Mouse (Mus musculus): ENCODE data around the gene Zfp553. TPM values are rescaled to one million over a fixed set of nuclear protein-coding genes. Genes with fewer than 3 reads are reported as not detected.

The Zfp553 gene
- total and polyA plus RNA-seq, 3 experiments = 9.8 to 17.4 (median 15.0) TPM

DNA sequence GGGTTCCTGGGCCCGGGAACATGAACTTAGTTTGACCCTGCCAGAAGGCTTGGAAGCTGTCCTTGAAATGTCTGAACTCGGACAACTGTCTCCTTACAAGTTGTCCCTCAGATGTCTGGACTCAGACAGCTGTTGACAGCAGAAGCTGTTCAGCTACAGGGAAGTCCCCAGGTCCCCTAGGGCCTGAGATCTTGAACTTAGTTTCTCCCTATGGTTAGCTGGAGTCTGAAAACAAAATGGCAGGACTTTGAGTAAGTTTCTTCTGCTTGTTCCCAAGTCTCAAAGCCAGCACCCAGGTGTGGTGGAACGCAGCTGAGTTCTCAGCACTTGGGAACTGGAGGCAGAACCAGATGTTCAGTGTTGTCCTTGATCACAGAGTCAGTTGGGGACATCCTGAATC is 47.2 kb downstream of the Zfp553 start:
- Histone ChIP-seq H3K9ac (ENCODE audit: insufficient read depth, low read depth) (peak overlapping the region; percentile 79; the same call in 1 of the 2 replicates), H3K79me2 (replicated peaks; ENCODE audit: control insufficient read depth, extremely low read depth, insufficient read depth, poor library complexity, severe bottlenecking) (no peaks in the 10 kb centered on the region)
- peak; percentile 65 for DNase-seq (ENCODE audit: extremely low read depth)

DNA sequence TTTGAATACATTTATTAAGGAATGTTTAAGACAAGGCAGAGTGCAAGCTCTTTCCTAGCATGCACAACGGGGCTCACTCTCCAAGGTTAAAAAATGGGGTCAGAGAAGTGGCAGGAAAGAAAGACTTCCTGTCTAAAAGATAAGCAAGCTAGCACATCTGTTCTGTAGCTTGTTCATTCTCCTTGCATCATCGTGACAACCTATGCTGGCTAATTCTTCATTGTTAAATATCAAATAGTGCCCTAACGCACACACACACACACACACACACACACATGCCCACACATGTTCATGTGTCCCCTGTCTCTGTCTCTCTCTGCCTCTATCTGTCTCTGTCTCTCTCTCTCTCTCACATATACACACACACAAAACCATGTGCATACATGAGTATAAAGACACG is 48.3 kb downstream of the Zfp553 start:
- no peaks in the 10 kb centered on the region for H3K79me2 ChIP-seq (replicated peaks; ENCODE audit: control insufficient read depth, extremely low read depth, insufficient read depth, poor library complexity, severe bottlenecking)
- H3K27ac ChIP-seq (ENCODE audit: insufficient read depth, low read depth) = no peak overlapping the region
- TF ChIP-seq KAT2A (IDR thresholded peaks at IDR 0.05; ENCODE audit: insufficient replicate concordance, low read length) = no peak
- TF ChIP-seq GABPA (IDR thresholded peaks at IDR 0.05; ENCODE audit: insufficient replicate concordance, low read depth, low read length) = no peak
- no peak for TF ChIP-seq RAD21 (IDR thresholded peaks at IDR 0.05; ENCODE audit: low read depth, low read length)
- no peak for TF ChIP-seq SIN3A (IDR thresholded peaks at IDR 0.05; ENCODE audit: low read length)
- TF ChIP-seq MYC (IDR thresholded peaks at IDR 0.05; ENCODE audit: low read depth, low read length) = no peak
- TF ChIP-seq ZKSCAN1 (IDR thresholded peaks at IDR 0.05; ENCODE audit: borderline replicate concordance, low read depth, low read length) = no peak
- no peak for TF ChIP-seq BHLHE40 (IDR thresholded peaks at IDR 0.05; ENCODE audit: low read depth, low read length)
- no peak for TF ChIP-seq PAX5 (IDR thresholded peaks at IDR 0.05; ENCODE audit: low read length)
- TF ChIP-seq JUND (conservative IDR thresholded peaks at IDR 0.05; ENCODE audit: low read depth, low read length) = no peak
- TF ChIP-seq CHD2 (IDR thresholded peaks at IDR 0.05; ENCODE audit: low read length) = no peak
- no peak for TF ChIP-seq MEF2A (IDR thresholded peaks at IDR 0.05; ENCODE audit: borderline replicate concordance, low read depth, low read length)
- no peak for TF ChIP-seq NRF1 (IDR thresholded peaks at IDR 0.05; ENCODE audit: low read depth, low read length)
- no peak for TF ChIP-seq IRF4 (IDR thresholded peaks at IDR 0.05; ENCODE audit: low read depth, low read length)
- TF ChIP-seq POLR2A (IDR thresholded peaks at IDR 0.05; ENCODE audit: low read depth, low read length) = no peak
- no peak for TF ChIP-seq NELFE (IDR thresholded peaks at IDR 0.05; ENCODE audit: low read depth, low read length)
- TF ChIP-seq HCFC1 (IDR thresholded peaks at IDR 0.05; ENCODE audit: low read depth, low read length) = no peak
- no peaks in the 10 kb centered on the region for H3K27me3 ChIP-seq (replicated peaks)
- dilution Hi-C loops (cut with MboI; ENCODE audit: extremely low pct_ligation_motif_present, extremely low pct_unique_long_range_greater_than_20kb, low sequenced_read_pairs) = no loop called here
- no peak overlapping the region for H3K4me2 ChIP-seq (ENCODE audit: insufficient read depth, low read depth, poor library complexity, severe bottlenecking)
- H3K4me1 ChIP-seq (ENCODE audit: control insufficient read depth in 1 of 2, insufficient read depth in 2 of 2) = peaks cover 37 to 77% of the 10 kb centered on the region in 2 experiments
- H3K9me3 ChIP-seq (replicated peaks; ENCODE audit: low read length) = no peaks in the 10 kb centered on the region
- H3K36me3 ChIP-seq (replicated peaks in 1 of 2; ENCODE audit: control insufficient read depth in 1 of 2, insufficient read depth in 1 of 2, low read length in 1 of 2) = peaks cover 0 to under 1% of the 10 kb centered on the region in 2 experiments
- in situ Hi-C loops (cut with MboI; ENCODE audit: low pct_ligation_motif_present, low pct_unique_long_range_greater_than_20kb, low sequenced_read_pairs) = no loop called here
- H3K9ac ChIP-seq (ENCODE audit: insufficient read depth, low read depth) = no peak overlapping the region
- H3K4me3 ChIP-seq (replicated peaks in 1 of 3; ENCODE audit: low read depth in 2 of 3, low read length in 2 of 3, poor library complexity in 1 of 3) = no peak overlapping the region
- DNase-seq (ENCODE audit: extremely low read depth) = no peak

More for the DNA sequence above, 47.2 kb downstream of the Zfp553 start:
- H3K4me3 ChIP-seq (replicated peaks in 1 of 3; ENCODE audit: low read depth in 2 of 3, low read length in 2 of 3, poor library complexity in 1 of 3) = peak overlapping the region in 1 of 3 experiments; percentile 19
- H3K27ac ChIP-seq (ENCODE audit: insufficient read depth, low read depth) = peak overlapping the region; percentile 93
- no peaks in the 10 kb centered on the region for H3K27me3 ChIP-seq (replicated peaks)
- TF ChIP-seq SIN3A (IDR thresholded peaks at IDR 0.05; ENCODE audit: low read length) (peak; percentile 75), TCF12 (IDR thresholded peaks at IDR 0.05; ENCODE audit: low read depth, low read length) (peak; percentile 29; the same call in 1 of the 2 replicates), RCOR1 (conservative IDR thresholded peaks at IDR 0.05; ENCODE audit: low read depth, low read length) (no peak), JUN (IDR thresholded peaks at IDR 0.05; ENCODE audit: insufficient read depth, low read depth, low read length) (no peak), BHLHE40 (IDR thresholded peaks at IDR 0.05; ENCODE audit: low read depth, low read length) (0 out of 2 replicates have a peak, but pooled peaks have one; percentile 12), MXI1 (IDR thresholded peaks at IDR 0.05; ENCODE audit: low read depth, low read length) (0 out of 2 replicates have a peak, but pooled peaks have one; percentile 11), CHD1 (IDR thresholded peaks at IDR 0.05; ENCODE audit: low read depth, low read length) (peak; percentile 34; the same call in 1 of the 2 replicates), ETS1 (conservative IDR thresholded peaks at IDR 0.05; ENCODE audit: low read depth, low read length) (peak; percentile 62), ZC3H11A (IDR thresholded peaks at IDR 0.05; ENCODE audit: low read depth, low read length) (no peak), NRF1 (IDR thresholded peaks at IDR 0.05; ENCODE audit: low read depth, low read length) (0 out of 2 replicates have a peak, but pooled peaks have one; percentile 5), MEF2A (IDR thresholded peaks at IDR 0.05; ENCODE audit: borderline replicate concordance, low read depth, low read length) (0 out of 2 replicates have a peak, but pooled peaks have one; percentile 17)
- in situ Hi-C loops (cut with MboI; ENCODE audit: low pct_ligation_motif_present, low pct_unique_long_range_greater_than_20kb, low sequenced_read_pairs) = no loop called here
- dilution Hi-C loops (cut with MboI; ENCODE audit: extremely low pct_ligation_motif_present, extremely low pct_unique_long_range_greater_than_20kb, low sequenced_read_pairs) = no loop called here
- H3K4me1 ChIP-seq (ENCODE audit: control insufficient read depth in 1 of 2, insufficient read depth in 2 of 2) = peaks cover 34 to 77% of the 10 kb centered on the region in 2 experiments
- H3K4me2 ChIP-seq (ENCODE audit: insufficient read depth, low read depth, poor library complexity, severe bottlenecking) = peak overlapping the region; percentile 80
- no peaks in the 10 kb centered on the region for H3K36me3 ChIP-seq (replicated peaks in 1 of 2; ENCODE audit: control insufficient read depth in 1 of 2, insufficient read depth in 1 of 2, low read length in 1 of 2)
- H3K9me3 ChIP-seq (replicated peaks; ENCODE audit: low read length) = no peaks in the 10 kb centered on the region
